Comparison of ENCODE assay signal across 9 mouse cellular contexts in the genomic region with DNA sequence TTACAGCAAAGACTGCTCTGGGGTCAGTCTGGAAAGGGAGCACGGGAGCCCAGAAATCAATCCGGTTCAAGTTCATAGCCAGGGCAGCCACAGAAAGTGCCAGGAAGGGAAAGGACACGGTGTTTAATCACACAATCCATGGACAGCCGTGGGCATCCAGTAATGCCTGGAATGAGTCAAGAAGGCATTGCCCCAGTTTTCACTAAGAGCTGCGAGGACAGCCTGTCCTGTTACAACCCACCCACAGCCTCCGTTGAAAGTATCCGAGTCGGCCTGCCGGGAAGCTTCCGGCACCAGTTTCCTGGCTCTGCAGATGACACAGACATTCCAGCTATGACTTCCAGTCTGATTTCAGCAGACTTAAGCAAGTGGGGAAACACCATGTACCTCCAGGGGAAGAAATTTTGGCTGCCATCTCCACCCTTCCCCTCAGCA. TPM values are rescaled to one million over a fixed set of nuclear protein-coding genes. Genes with fewer than 3 reads are reported as not detected.
DNase-seq lines count a peak whose midpoint lies in the region.
"Had no signal": no experiment of that assay in that cellular context is flagged by ENCODE, and none has a peak within 500 bp of the region (broad histone marks: within the 10 kb centered on the region; RNA-seq: fewer than 3 reads in every experiment).

No protein-coding gene starts in this region.

- intact Hi-C loops in left cerebral cortex, postnatal 4 days (cut with DNase I): no loop called here

- DNase-seq in left cerebral cortex, adult 18-20 months (ENCODE audit: low spot score in 2 of 2): peak; percentile 57 to 70
- DNase-seq in left cerebral cortex, postnatal 4 days: no peak
- DNase-seq in adrenal gland, postnatal 36 days: peak; percentile 56 to 71
- peak; percentile 63 for DNase-seq in heart, adult 8-10 months (ENCODE audit: low spot score)
- peak; percentile 57 for DNase-seq in kidney, adult 9 months
- DNase-seq in lung, postnatal 14 days: peak; percentile 43
- DNase-seq in ovary, postnatal 36 days (ENCODE audit: low spot score): no peak
- no peak for DNase-seq in thymus, postnatal 14 days

RNA-seq across cellular contexts. Expression of a gene that starts 1.1 kb away (rescaled TPM):
- 100 to 1,000 TPM; 215 to 228 TPM for total RNA-seq in left cerebral cortex, adult 18-20 months (2021)
- total RNA-seq in left cerebral cortex, postnatal 4 days (2021): 10 to 100 TPM; 48.9 to 50.5 TPM
- 100 to 1,000 TPM; 138 to 410 TPM for total RNA-seq in adrenal gland, postnatal 36 days (2021)
- total RNA-seq in heart, adult 8-10 months (2022): 100 to 1,000 TPM in 1 of 4 experiments, 10 to 100 TPM in 3; 34.4 to 168 (median 56.0) TPM

RNA-seq across cellular contexts. Expression of a gene that starts 7.5 kb away (rescaled TPM):
- 100 to 1,000 TPM; 333 to 422 TPM for total RNA-seq in left cerebral cortex, adult 18-20 months (2021)
- 10 to 100 TPM; 40.5 to 51.0 TPM for total RNA-seq in left cerebral cortex, postnatal 4 days (2021)
- 100 to 1,000 TPM; 298 to 394 TPM for total RNA-seq in adrenal gland, postnatal 36 days (2021)
- 100 to 1,000 TPM; 196 to 496 (median 239) TPM for total RNA-seq in heart, adult 8-10 months (2022)

RNA-seq across cellular contexts. Expression of a gene that starts 18.9 kb away (rescaled TPM):
- total RNA-seq in left cerebral cortex, adult 18-20 months (2021): 100 to 1,000 TPM; 795 to 921 TPM
- total RNA-seq in left cerebral cortex, postnatal 4 days (2021): 100 to 1,000 TPM; 204 to 210 TPM
- total RNA-seq in adrenal gland, postnatal 36 days (2021): 1 to 10 TPM; 4.1 to 5.9 TPM
- total RNA-seq in heart, adult 8-10 months (2022): 1 to 10 TPM; 2.3 to 5.4 (median 4.3) TPM

RNA-seq across cellular contexts. Expression of a gene that starts 34.3 kb away (rescaled TPM):
- not detected for total RNA-seq in left cerebral cortex, adult 18-20 months (2021)
- not detected for total RNA-seq in left cerebral cortex, postnatal 4 days (2021)
- not detected for total RNA-seq in adrenal gland, postnatal 36 days (2021)
- total RNA-seq in heart, adult 8-10 months (2022): not detected
- total RNA-seq: layer of hippocampus, adult 18-20 months had no signal

RNA-seq across cellular contexts. Expression of a gene that starts 43.0 kb away (rescaled TPM):
- total RNA-seq in left cerebral cortex, adult 18-20 months (2021): 10 to 100 TPM; 40.5 to 46.5 TPM
- 10 to 100 TPM; 51.0 to 52.1 TPM for total RNA-seq in left cerebral cortex, postnatal 4 days (2021)
- 10 to 100 TPM; 15.7 to 16.1 TPM for total RNA-seq in adrenal gland, postnatal 36 days (2021)
- total RNA-seq in heart, adult 8-10 months (2022): 10 to 100 TPM; 12.4 to 17.9 (median 15.4) TPM

Comparison
In these comparisons a context has a peak if more than half of its experiments do, and no peak if none do; other contexts are left out.
1. DNase-seq: peak in left cerebral cortex, adult 18-20 months (2 of 2), adrenal gland, postnatal 36 days (2 of 2), heart, adult 8-10 months (single experiment), kidney, adult 9 months (single experiment) and lung, postnatal 14 days (single experiment); none in left cerebral cortex, postnatal 4 days (single experiment), ovary, postnatal 36 days (single experiment) and thymus, postnatal 14 days (single experiment).
2. RNA of a gene that starts 18.9 kb away (total RNA-seq): 795 to 921 TPM in left cerebral cortex, adult 18-20 months and 204 to 210 TPM in left cerebral cortex, postnatal 4 days; 4.1 to 5.9 TPM in adrenal gland, postnatal 36 days and 2.3 to 5.4 TPM in heart, adult 8-10 months; every median in the first group is over 10 times any median in the second.